Mouse (Mus musculus) stomach, postnatal 0 days (tissue): ENCODE data around the gene Pet100.

ENCODE experiments used
- CTCF ChIP-seq: IDR thresholded peaks from 2 replicates; pipeline ENCODE4 v1.5.1; 2016; ENCODE audit warnings: antibody characterized with exemption, low read depth, mild to moderate bottlenecking, moderate library complexity
- EP300 ChIP-seq: optimal IDR thresholded peaks from 2 replicates; pipeline ENCODE3; 2016; ENCODE audit warnings: antibody characterized with exemption

- no peak for TF ChIP-seq EP300
- TF ChIP-seq CTCF: no peak
Measured at GRCm38 (mm10) chr8:3606593-3606992, 14.8 kb upstream of the Pet100 start.
